In the genomic region with DNA sequence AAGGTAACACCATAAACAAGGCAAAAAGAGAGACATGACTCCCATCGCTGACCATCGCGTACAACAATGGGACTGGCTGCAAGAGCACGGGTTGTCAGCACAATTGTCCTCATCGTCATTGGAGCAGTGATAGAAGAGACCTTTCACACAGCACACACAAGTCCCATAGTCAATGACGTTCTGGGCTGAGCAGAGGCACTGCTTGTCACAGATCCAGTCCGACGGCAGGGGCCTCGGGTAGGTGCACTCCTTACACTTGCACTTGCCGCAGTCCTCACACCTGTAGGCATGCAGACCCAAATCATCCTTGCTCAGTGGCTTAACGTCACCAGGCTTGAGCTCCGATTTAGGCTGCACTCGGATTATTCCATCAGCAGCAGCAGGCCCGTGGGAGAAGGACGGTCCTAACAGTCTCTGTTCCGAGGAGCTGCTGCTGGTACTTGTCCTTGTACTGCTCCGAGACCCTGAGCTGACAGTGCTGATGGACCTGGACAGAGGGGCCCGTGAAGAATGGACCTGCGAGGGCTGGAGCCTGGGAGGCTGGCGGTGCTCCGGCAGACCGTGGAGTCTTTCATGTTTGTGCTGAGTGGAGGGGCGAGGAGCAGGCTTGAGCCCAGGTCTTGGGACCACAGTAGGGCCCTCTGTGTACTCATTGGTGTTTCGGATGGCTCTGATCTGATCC, we compare ENCODE assay signal across 9 mouse cellular contexts. TPM values are rescaled to one million over a fixed set of nuclear protein-coding genes. Genes with fewer than 3 reads are reported as not detected.
DNase-seq lines count a peak whose midpoint lies in the region; ATAC-seq and TF ChIP-seq lines count a peak whose summit lies in the region.
"Had no signal": no experiment of that assay in that cellular context is flagged by ENCODE, and none has a peak within 500 bp of the region (broad histone marks: within the 10 kb centered on the region; RNA-seq: fewer than 3 reads in every experiment).

No protein-coding gene starts in this region.

- TF ChIP-seq POLR2A in lung, adult 2 months (IDR thresholded peaks at IDR 0.05; ENCODE audit: borderline replicate concordance, extremely low read depth, low read depth, low read length) = no peak
- no peak for TF ChIP-seq POLR2A in heart, adult 2 months (IDR thresholded peaks at IDR 0.05; ENCODE audit: insufficient read depth, low read depth, low read length)

- no peak for TF ChIP-seq CTCF in lung, adult 2 months (IDR thresholded peaks at IDR 0.05; ENCODE audit: insufficient read depth, low read length)
- TF ChIP-seq CTCF in heart, adult 2 months (IDR thresholded peaks at IDR 0.05) = no peak
- TF ChIP-seq CTCF in liver, postnatal 0 days (IDR thresholded peaks at IDR 0.05; ENCODE audit: low read depth) = no peak

- ATAC-seq in liver, postnatal 0 days = no peak
- ATAC-seq in inflammation-experienced regulatory T-cells, adult 6 months = no peak

- no peaks in the 10 kb centered on the region for H3K27me3 ChIP-seq in heart, adult 2 months (ENCODE audit: control insufficient read depth, insufficient read depth, low read length)
- no peaks in the 10 kb centered on the region for H3K27me3 ChIP-seq in liver, postnatal 0 days (ENCODE audit: insufficient read depth, low read length)

- TF ChIP-seq EP300 in heart, adult 2 months (IDR thresholded peaks at IDR 0.05; ENCODE audit: insufficient read depth, low read depth, low read length) = no peak
- no peak for TF ChIP-seq EP300 in liver, postnatal 0 days (IDR thresholded peaks at IDR 0.05; ENCODE audit: low read depth)

- no peaks in the 10 kb centered on the region for H3K79me2 ChIP-seq in heart, adult 2 months (replicated peaks; ENCODE audit: control insufficient read depth, insufficient read depth, low read length)

- peaks cover 18% of the 10 kb centered on the region for H3K36me3 ChIP-seq in heart, adult 2 months (ENCODE audit: control insufficient read depth, insufficient read depth, low read length)
- no peaks in the 10 kb centered on the region; the same call in 1 of the 2 replicates for H3K36me3 ChIP-seq in liver, postnatal 0 days (replicated peaks; ENCODE audit: insufficient read depth, low read length)

- H3K4me1 ChIP-seq in lung, adult 2 months (ENCODE audit: control insufficient read depth, insufficient read depth, low read length) = peaks cover 16% of the 10 kb centered on the region
- H3K4me1 ChIP-seq in heart, adult 2 months (ENCODE audit: control insufficient read depth, insufficient read depth, low read length) = no peaks in the 10 kb centered on the region; the same call in none of the 2 replicates
- 0 out of 2 replicates have a peak, but pooled peaks cover 4% of the 10 kb centered on the region for H3K4me1 ChIP-seq in liver, postnatal 0 days (ENCODE audit: insufficient read depth)

- peak overlapping the region; percentile 99 for H3K4me2 ChIP-seq in liver, postnatal 0 days (ENCODE audit: low read depth, low read length)

- 66% methylated on average over 24 of the region's 24 CpGs for WGBS in lung, adult 2 months
- 51% methylated on average over 24 of the region's 24 CpGs for WGBS in heart, adult 2 months
- 79% methylated on average over 24 of the region's 24 CpGs for WGBS in liver, postnatal 0 days (ENCODE audit: insufficient replicate concordance)

- intact Hi-C loops in heart, adult 2 months (cut with DNase I) = no loop called here

- H3K9ac ChIP-seq in heart, adult 2 months (ENCODE audit: low read depth, low read length) = peak overlapping the region; percentile 58
- H3K9ac ChIP-seq in liver, postnatal 0 days (replicated peaks) = no peak overlapping the region
- H3K9ac ChIP-seq: liver, embryonic 14.5 days had no signal

- H3K4me3 ChIP-seq in lung, adult 2 months (replicated peaks; ENCODE audit: extremely low read depth, low read depth, low read length) = peak overlapping the region; percentile 56
- peak overlapping the region; percentile 77 for H3K4me3 ChIP-seq in heart, adult 2 months
- no peak overlapping the region for H3K4me3 ChIP-seq in liver, postnatal 0 days (ENCODE audit: low read depth, low read length)

- no peaks in the 10 kb centered on the region for H3K9me3 ChIP-seq in liver, postnatal 0 days (ENCODE audit: low read length)

- peak overlapping the region; percentile 97 for H3K27ac ChIP-seq in heart, adult 2 months
- H3K27ac ChIP-seq in liver, postnatal 0 days (ENCODE audit: low read depth) = no peak overlapping the region
- H3K27ac ChIP-seq: liver, embryonic 14.5 days had no signal

- peak; percentile 46 for DNase-seq in lung, adult 2 months
- no peak for DNase-seq in lung, adult 18-20 months
- peak; percentile 59 to 77 for DNase-seq in cerebellum, postnatal 25 days
- DNase-seq in heart, adult 2 months = peak; percentile 49 to 62
- peak; percentile 37 for DNase-seq in kidney, postnatal 10 days
- no peak for DNase-seq in liver, postnatal 0 days
- peak; percentile 48 for DNase-seq in right cerebral cortex, adult 18-20 months

RNA-seq across cellular contexts. Expression of gene Spry2, which starts 3.5 kb away (rescaled TPM):
- 27.3 and 27.8 TPM in 2 replicates for polyA plus RNA-seq in lung, adult 2 months (2012; rRNA removed)
- total RNA-seq in heart, adult 2 months (2021) = 10 to 100 TPM; 20.3 to 25.9 TPM
- polyA plus RNA-seq in heart, adult 2 months (2012; rRNA removed) = 14.8 and 21.2 TPM in 2 replicates
- 6.0 and 6.1 TPM in 2 replicates for polyA plus RNA-seq in liver, postnatal 0 days (2015; fragmentation: Nextera tagmentation; extraction: Ambion mirVana)
- polyA plus RNA-seq in inflammation-experienced regulatory T-cells, adult 6 months (2017; shearing (Covaris generic)) = under 1 TPM in 2 of 3 experiments, not detected in 1; 0.48 to 0.73 TPM

Comparison
In these comparisons a context has a peak if more than half of its experiments do, and no peak if none do; other contexts are left out.
1. DNase-seq: peak in lung, adult 2 months (single experiment), cerebellum, postnatal 25 days (2 of 2), heart, adult 2 months (2 of 2), kidney, postnatal 10 days (single experiment) and right cerebral cortex, adult 18-20 months (single experiment); none in lung, adult 18-20 months (0 of 2) and liver, postnatal 0 days (single experiment).